Mouse (Mus musculus) liver, embryonic 11.5 days (tissue): Measurements from ENCODE around the gene Zbtb25. TPM values are rescaled to one million over a fixed set of nuclear protein-coding genes. Genes with fewer than 3 reads are reported as not detected.

Experiments
- ATAC-seq: fragments of 200-750 bp; cut with Nextera tagmentation; replicated peaks from 2 replicates; pipeline ENCODE4 v1.8.0; 2017; ENCODE audit warnings: moderate number of reproducible peaks, mild to moderate bottlenecking, moderate TSS enrichment, moderate library complexity; ENCODE audit not compliant: low FRiP score
- DNase-seq: peaks from one replicate; pipeline ENCODE4 v3.0.0-alpha.2; 2017; ENCODE audit warnings: low spot score
- H3K27ac ChIP-seq: fragments of 300-500 bp; sonication (generic); 2 replicates; pipeline ENCODE4 v1.5.1; 2014; ENCODE audit warnings: mild to moderate bottlenecking, low read depth, low read length, control low read depth
- H3K27me3 ChIP-seq: fragments of 300-500 bp; sonication (generic); replicated peaks from 2 replicates; pipeline ENCODE4 v1.6.1; 2014; ENCODE audit warnings: low read length, mixed read lengths; ENCODE audit not compliant: control insufficient read depth, insufficient read depth
- H3K36me3 ChIP-seq: fragments of 300-500 bp; sonication (generic); 2 replicates; pipeline ENCODE4 v1.6.1; 2014; ENCODE audit warnings: mild to moderate bottlenecking, low read length, moderate library complexity, mixed read lengths; ENCODE audit not compliant: control insufficient read depth, insufficient read depth
- H3K4me1 ChIP-seq: fragments of 300-500 bp; sonication (generic); replicated peaks from 2 replicates; pipeline ENCODE4 v1.6.1; 2014; ENCODE audit warnings: low read length, mixed read lengths; ENCODE audit not compliant: control insufficient read depth, insufficient read depth
- H3K4me2 ChIP-seq: fragments of 300-500 bp; sonication (generic); 2 replicates; pipeline ENCODE4 v1.6.1; 2014; ENCODE audit warnings: mild to moderate bottlenecking, control low read depth, moderate library complexity
- H3K4me3 ChIP-seq: fragments of 300-500 bp; sonication (generic); 2 replicates; pipeline ENCODE4 v1.5.1; 2014; ENCODE audit warnings: low read depth, low read length, control low read depth
- H3K9ac ChIP-seq: fragments of 300-500 bp; sonication (generic); 2 replicates; pipeline ENCODE4 v1.6.1; 2014; ENCODE audit warnings: low read depth, low read length, control low read depth
- H3K9me3 ChIP-seq: fragments of 300-500 bp; sonication (generic); 2 replicates; pipeline ENCODE4 v1.6.1; 2016; ENCODE audit warnings: low read length, inconsistent platforms, mixed read lengths; ENCODE audit not compliant: control insufficient read depth
- WGBS: fragments of 180-500 bp; shearing (Covaris S2); extraction: QIAGEN DNeasy Blood & Tissue Kit; methylation state at CpG from one replicate; pipeline ENCODE4 v1.1.7; 2014; 5-methylcytosine and 5-hydroxymethylcytosine counted together
- polyA plus RNA-seq: library from polyadenylated mRNA; unstranded; fragments of >200 nt; fragmentation: Nextera tagmentation; extraction: Ambion mirVana; gene quantifications from 2 replicates; pipeline ENCODE4 v1.2.1, GENCODE M21; 2014

Gene Zbtb25
- polyA plus RNA-seq, 1 experiment from 2014 or later: 16.6 TPM

DNA sequence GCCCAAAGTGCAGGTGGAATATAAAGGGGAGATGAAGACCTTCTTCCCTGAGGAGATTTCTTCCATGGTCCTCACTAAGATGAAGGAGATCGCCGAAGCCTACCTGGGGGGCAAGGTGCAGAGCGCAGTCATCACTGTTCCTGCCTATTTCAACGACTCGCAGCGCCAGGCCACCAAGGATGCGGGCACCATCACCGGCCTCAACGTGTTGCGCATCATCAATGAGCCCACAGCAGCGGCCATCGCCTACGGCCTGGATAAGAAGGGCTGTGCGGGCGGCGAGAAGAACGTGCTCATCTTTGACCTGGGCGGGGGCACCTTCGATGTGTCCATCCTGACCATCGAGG is 35.4 kb upstream of the Zbtb25 start:
- Histone ChIP-seq H3K4me2 (peak overlapping the region; percentile 94), H3K9ac (no peak overlapping the region), H3K36me3 (no peaks in the 10 kb centered on the region), H3K27ac (no peak overlapping the region), H3K4me1 (peaks cover 15% of the 10 kb centered on the region), H3K9me3 (no peaks in the 10 kb centered on the region), H3K27me3 (peaks cover 33% of the 10 kb centered on the region), H3K4me3 (peak overlapping the region; percentile 62)
- ATAC-seq: no peak
- 9% methylated on average over 20 of the region's 20 CpGs for WGBS
- DNase-seq: no peak

GRCm38 (mm10) chr12:76403886-76404537 is 34.6 kb upstream of the Zbtb25 start, which contains the start of gene Hspa2:
Gene Hspa2, plus strand, starts transcription at chr12:76404176.
- H3K9ac ChIP-seq: peak within 1 kb of the TSS; percentile 67
- ATAC-seq: peak; percentile 95
- H3K27me3 ChIP-seq: peaks cover 33% of the 10 kb centered on the region
- H3K9me3 ChIP-seq: no peaks in the 10 kb centered on the region
- H3K4me1 ChIP-seq: peaks cover 15% of the 10 kb centered on the region
- under 1% methylated on average over 54 of the region's 54 CpGs for WGBS
- H3K27ac ChIP-seq: peak within 1 kb of the TSS; percentile 67
- peak within 1 kb of the TSS; percentile 94 for H3K4me2 ChIP-seq
- no peaks in the 10 kb centered on the region for H3K36me3 ChIP-seq
- DNase-seq: peak; percentile 98
- H3K4me3 ChIP-seq: peak within 1 kb of the TSS; percentile 62

DNA sequence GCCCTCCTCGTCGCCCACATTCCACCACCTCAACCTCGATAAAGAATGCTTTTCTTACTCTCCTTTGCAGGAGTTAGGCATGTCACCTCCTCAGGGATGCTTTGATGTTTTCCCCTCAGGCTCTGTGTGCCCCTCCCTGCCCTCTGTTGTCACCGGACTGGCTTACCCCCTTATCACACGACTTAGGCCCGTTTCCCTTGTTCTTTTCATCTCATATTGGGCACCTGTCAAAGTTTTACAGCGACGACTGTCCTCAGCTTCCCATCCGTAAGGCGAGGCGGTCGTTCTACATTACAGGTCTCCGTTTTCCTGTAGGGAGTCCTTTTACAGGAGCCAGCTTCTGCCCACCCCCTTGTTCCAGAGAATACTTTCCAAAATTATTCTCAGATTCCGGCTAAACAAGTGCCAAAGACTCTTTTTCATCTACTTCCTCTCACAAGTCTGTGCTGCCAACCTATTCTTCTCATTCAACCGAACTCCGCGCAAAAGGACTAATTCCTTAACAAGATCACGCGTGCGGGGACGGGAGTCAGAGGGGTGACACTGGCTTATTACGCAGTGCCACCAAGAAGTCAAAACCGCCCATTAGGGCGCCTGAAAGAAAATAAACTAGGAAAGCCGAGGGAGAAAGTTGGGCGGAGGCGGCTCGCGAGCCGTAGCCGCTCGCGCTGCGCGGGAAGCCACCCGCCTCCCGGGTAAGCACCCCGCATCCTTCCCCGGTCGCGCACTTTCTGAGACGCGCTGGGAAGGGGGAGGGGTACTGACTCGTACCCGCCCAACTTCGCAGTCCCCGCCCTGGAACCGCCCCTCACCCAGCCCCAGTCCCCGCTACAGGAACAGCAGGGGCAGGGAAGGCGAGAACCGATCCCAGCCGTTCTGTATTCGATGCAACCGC is 33.8 kb upstream of the Zbtb25 start:
- peak overlapping the region; percentile 94 for H3K4me2 ChIP-seq
- peaks cover 15% of the 10 kb centered on the region for H3K4me1 ChIP-seq
- H3K9ac ChIP-seq: peak overlapping the region; percentile 67
- WGBS: 2% methylated on average over 50 of the region's 54 CpGs
- peak overlapping the region; percentile 67 for H3K27ac ChIP-seq
- ATAC-seq: peak; percentile 88
- H3K36me3 ChIP-seq: no peaks in the 10 kb centered on the region
- H3K4me3 ChIP-seq: peak overlapping the region; percentile 62
- H3K27me3 ChIP-seq: peaks cover 33% of the 10 kb centered on the region
- H3K9me3 ChIP-seq: no peaks in the 10 kb centered on the region
- DNase-seq: peak; percentile 45

DNA sequence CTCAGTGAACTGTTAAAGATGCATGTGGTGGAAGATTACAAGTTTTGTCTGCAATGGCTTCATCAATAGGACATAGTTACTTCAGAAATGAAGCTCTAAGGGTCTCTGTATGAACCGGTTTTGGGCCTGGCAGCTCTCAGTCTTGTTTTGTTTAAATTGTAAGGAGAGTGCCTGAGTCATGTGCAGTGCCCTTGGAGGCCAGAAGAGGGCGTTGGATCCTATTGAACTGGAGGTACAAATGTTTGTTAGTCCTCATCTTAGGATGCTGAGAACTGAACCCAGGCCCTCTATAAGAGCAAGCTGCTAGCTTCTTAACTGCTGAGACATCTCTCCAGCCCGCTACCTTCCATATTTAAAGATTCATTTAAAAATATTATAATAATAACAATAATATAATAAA is 32.3 kb upstream of the Zbtb25 start:
- no peak for ATAC-seq
- H3K9ac ChIP-seq: no peak overlapping the region
- WGBS: 58% methylated on average over 3 of the region's 3 CpGs

GRCm38 (mm10) chr12:76397281-76397680 is 27.9 kb upstream of the Zbtb25 start:
- H3K4me1 ChIP-seq: no peaks in the 10 kb centered on the region
- no peak for ATAC-seq
- no peak overlapping the region for H3K27ac ChIP-seq
- 86% methylated on average over 5 of the region's 5 CpGs for WGBS
- no peak overlapping the region for H3K4me3 ChIP-seq
- H3K4me2 ChIP-seq: no peak overlapping the region
- no peaks in the 10 kb centered on the region for H3K27me3 ChIP-seq
- H3K9ac ChIP-seq: no peak overlapping the region
- H3K9me3 ChIP-seq: no peaks in the 10 kb centered on the region
- no peaks in the 10 kb centered on the region for H3K36me3 ChIP-seq
- DNase-seq: no peak

More for the DNA sequence above, 32.3 kb upstream of the Zbtb25 start:
- peaks cover 21% of the 10 kb centered on the region for H3K27me3 ChIP-seq
- no peak overlapping the region for H3K27ac ChIP-seq
- H3K36me3 ChIP-seq: no peaks in the 10 kb centered on the region
- no peak overlapping the region for H3K4me2 ChIP-seq
- H3K4me1 ChIP-seq: peaks cover 15% of the 10 kb centered on the region
- no peak for DNase-seq
- H3K9me3 ChIP-seq: no peaks in the 10 kb centered on the region
- H3K4me3 ChIP-seq: no peak overlapping the region

DNA sequence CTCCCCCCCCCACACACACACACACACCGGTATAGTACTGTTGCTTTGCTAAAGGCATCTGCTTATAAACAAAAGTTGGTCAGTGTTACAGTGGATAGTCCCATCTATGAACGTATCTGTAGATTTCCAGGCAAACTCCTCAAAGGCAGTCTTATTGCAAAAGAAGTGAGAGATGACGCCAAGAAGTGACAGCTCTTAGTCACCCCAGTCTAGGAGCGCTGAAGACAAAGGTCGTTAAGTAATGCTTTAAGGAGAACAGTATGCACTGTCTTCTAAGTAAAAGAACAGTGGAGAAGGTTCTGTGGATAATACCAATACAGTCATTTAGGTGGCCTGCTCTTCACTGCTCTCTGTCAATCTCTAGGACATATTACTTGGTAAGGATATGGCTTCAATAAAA is 23.6 kb upstream of the Zbtb25 start:
- WGBS: 78% methylated on average over 5 of the region's 5 CpGs
- Histone ChIP-seq H3K27me3 (no peaks in the 10 kb centered on the region), H3K9me3 (no peaks in the 10 kb centered on the region), H3K9ac (no peak overlapping the region), H3K4me2 (no peak overlapping the region), H3K4me3 (no peak overlapping the region), H3K4me1 (peaks cover 15% of the 10 kb centered on the region), H3K36me3 (peaks cover 6% of the 10 kb centered on the region; the same call in 1 of the 2 replicates), H3K27ac (no peak overlapping the region)
- no peak for ATAC-seq
- peak; percentile 10 for DNase-seq

- peak; percentile 95 for ATAC-seq
Measured at GRCm38 (mm10) chr12:76391595-76392271, 22.3 kb upstream of the Zbtb25 start.

GRCm38 (mm10) chr12:76388794-76389193 is 19.4 kb upstream of the Zbtb25 start:
- Histone ChIP-seq H3K36me3 (peaks cover 15% of the 10 kb centered on the region; the same call in 1 of the 2 replicates), H3K9ac (no peak overlapping the region), H3K27ac (no peak overlapping the region), H3K4me1 (peaks cover 15% of the 10 kb centered on the region), H3K27me3 (no peaks in the 10 kb centered on the region), H3K4me2 (no peak overlapping the region), H3K4me3 (no peak overlapping the region), H3K9me3 (no peaks in the 10 kb centered on the region)
- WGBS: 80% methylated on average over 11 of the region's 11 CpGs
- peak; percentile 25 for DNase-seq
- no peak for ATAC-seq

More at GRCm38 (mm10) chr12:76391595-76392271, 22.3 kb upstream of the Zbtb25 start:
- no peak overlapping the region for H3K27ac ChIP-seq
- H3K9ac ChIP-seq: no peak overlapping the region
- H3K4me3 ChIP-seq: no peak overlapping the region
- 54% methylated on average over 3 of the region's 3 CpGs for WGBS
- peak; percentile 25 for DNase-seq
- H3K4me1 ChIP-seq: peaks cover 15% of the 10 kb centered on the region
- H3K36me3 ChIP-seq: peaks cover 6% of the 10 kb centered on the region; the same call in 1 of the 2 replicates
- peak overlapping the region; percentile 5; the same call in 1 of the 2 replicates for H3K4me2 ChIP-seq
- H3K9me3 ChIP-seq: no peaks in the 10 kb centered on the region
- no peaks in the 10 kb centered on the region for H3K27me3 ChIP-seq
